Mouse (Mus musculus) CH12.LX (cell line): Measurements from ENCODE around the gene Ociad1.

Experiments used
- CHD1 ChIP-seq: IDR thresholded peaks from 2 replicates; pipeline ENCODE4 v1.6.1; 2012; ENCODE audit warnings: low read depth, low read length, improper control_type of control experiment, inconsistent platforms
- CTCF ChIP-seq, 2 experiments: IDR thresholded peaks in 1 of 2; conservative IDR thresholded peaks in 1 of 2; 2 replicates each; pipeline ENCODE4 v1.5.1; 2011 to 2012; ENCODE audit warnings: low read depth in 2 of 2, low read length in 2 of 2, improper control_type of control experiment in 1 of 2, inconsistent platforms in 1 of 2, mild to moderate bottlenecking in 1 of 2, moderate library complexity in 1 of 2
- ELF1 ChIP-seq: IDR thresholded peaks from 2 replicates; pipeline ENCODE4 v1.6.1; 2014; ENCODE audit warnings: low read depth, mild to moderate bottlenecking, inconsistent platforms, low read length, improper control_type of control experiment
- EP300 ChIP-seq: IDR thresholded peaks from 2 replicates; pipeline ENCODE4 v1.6.1; 2011; ENCODE audit warnings: low read length, improper control_type of control experiment
- GABPA ChIP-seq: IDR thresholded peaks from 2 replicates; pipeline ENCODE4 v1.6.1; 2012; ENCODE audit warnings: low read depth, low read length, improper control_type of control experiment, inconsistent platforms; ENCODE audit not compliant: insufficient replicate concordance
- HCFC1 ChIP-seq: IDR thresholded peaks from 2 replicates; pipeline ENCODE4 v1.6.1; 2012; ENCODE audit warnings: low read depth, mild to moderate bottlenecking, inconsistent platforms, low read length, improper control_type of control experiment
- MAFK ChIP-seq: IDR thresholded peaks from 2 replicates; pipeline ENCODE4 v1.6.1; 2011; ENCODE audit warnings: low read length, improper control_type of control experiment; ENCODE audit not compliant: insufficient replicate concordance
- MAX ChIP-seq: IDR thresholded peaks from 2 replicates; pipeline ENCODE4 v1.6.1; 2011; ENCODE audit warnings: low read length, improper control_type of control experiment
- POLR2A ChIP-seq: IDR thresholded peaks from 2 replicates; pipeline ENCODE4 v1.6.1; 2011; ENCODE audit warnings: low read depth, mild to moderate bottlenecking, improper control_type of control experiment, low read length
- POLR2AphosphoS2 ChIP-seq: IDR thresholded peaks from 2 replicates; pipeline ENCODE4 v1.6.1; 2011; ENCODE audit warnings: low read depth, low read length, improper control_type of control experiment
- USF1 ChIP-seq: IDR thresholded peaks from 2 replicates; pipeline ENCODE4 v1.6.1; 2014; ENCODE audit warnings: low read depth, mild to moderate bottlenecking, inconsistent platforms, low read length, improper control_type of control experiment
- USF2 ChIP-seq: conservative IDR thresholded peaks from 2 replicates; pipeline ENCODE4 v1.6.1; 2011; ENCODE audit warnings: low read depth, low read length, improper control_type of control experiment
- ZKSCAN1 ChIP-seq: IDR thresholded peaks from 2 replicates; pipeline ENCODE4 v1.6.1; 2012; ENCODE audit warnings: low read depth, inconsistent platforms, low read length, improper control_type of control experiment, borderline replicate concordance

DNA sequence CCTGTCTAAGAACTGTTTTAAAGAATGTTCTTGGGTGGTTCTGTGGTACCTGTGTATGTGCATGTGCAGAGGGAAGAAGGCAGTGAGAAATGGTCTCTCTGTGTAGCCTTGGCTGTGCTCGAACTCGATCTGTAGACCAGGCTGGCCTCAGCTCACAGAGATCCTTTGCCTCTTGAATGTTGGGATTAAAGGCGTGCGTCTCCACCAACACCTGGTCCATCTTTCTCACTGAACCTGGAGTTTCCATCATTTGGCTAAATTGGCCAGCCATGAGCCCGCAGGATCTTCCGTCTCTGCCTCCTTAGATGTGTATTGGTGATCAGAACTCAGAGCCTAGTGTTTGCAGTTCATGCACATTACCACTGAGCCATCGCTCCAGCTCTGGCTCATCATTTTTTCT, 2.4 kb downstream of the Ociad1 start:
- TF ChIP-seq CTCF (conservative IDR thresholded peaks at IDR 0.05 in 1 of 2, IDR thresholded peaks at IDR 0.05 in 1 of 2; ENCODE audit: low read depth in 2 of 2, low read length in 2 of 2) = no peak
- TF ChIP-seq MAFK = no peak
- no peak for TF ChIP-seq POLR2AphosphoS2
- no peak for TF ChIP-seq USF2
- no peak for TF ChIP-seq POLR2A
- no peak for TF ChIP-seq EP300
- no peak for TF ChIP-seq MAX
- no peak for TF ChIP-seq ZKSCAN1
- TF ChIP-seq ELF1 = no peak
- TF ChIP-seq USF1 = no peak
- no peak for TF ChIP-seq CHD1
- TF ChIP-seq HCFC1 = no peak
- TF ChIP-seq GABPA = no peak
